Mouse (Mus musculus) lung, adult 2 months (tissue): ENCODE measurements around the gene Kifc5b. TPM values are rescaled to one million over a fixed set of nuclear protein-coding genes. Genes with fewer than 3 reads are reported as not detected.

Experiments
- DNase-seq: peaks from one replicate; pipeline ENCODE4 v3.0.0; 2022
- H3K4me1 ChIP-seq: fragments of 200-500 bp; 2 replicates; pipeline ENCODE4 v1.6.1; 2011; ENCODE audit warnings: low read length; ENCODE audit not compliant: control insufficient read depth, insufficient read depth
- H3K4me3 ChIP-seq: fragments of 200-500 bp; replicated peaks from 2 replicates; pipeline ENCODE3; 2011; ENCODE audit warnings: low read depth, mild to moderate bottlenecking, control low read depth, low read length; ENCODE audit errors: extremely low read depth
- CTCF ChIP-seq: fragments of 200-500 bp; IDR thresholded peaks from 2 replicates; pipeline ENCODE4 v1.5.1; 2011; ENCODE audit warnings: mild to moderate bottlenecking, low read length, control low read depth; ENCODE audit not compliant: insufficient read depth
- POLR2A ChIP-seq: fragments of 200-500 bp; IDR thresholded peaks from 2 replicates; pipeline ENCODE4 v1.6.1; 2011; ENCODE audit warnings: low read depth, mild to moderate bottlenecking, control low read depth, low read length, borderline replicate concordance; ENCODE audit errors: extremely low read depth
- WGBS: fragments of 180-500 bp; shearing (Covaris S2); methylation state at CpG from one replicate; pipeline ENCODE4 v1.1.7; 2018; 5-methylcytosine and 5-hydroxymethylcytosine counted together
- polyA plus RNA-seq: library from polyadenylated mRNA; depleted of rRNA; stranded (reverse); fragments of >200 nt; gene quantifications from 2 replicates; pipeline ENCODE4 v1.2.3, GENCODE M21; 2012; rRNA removed

Gene Kifc5b
- polyA plus RNA-seq, 1 experiment = 1.5 TPM

- no peak for DNase-seq
- TF ChIP-seq POLR2A = no peak
- no peak for TF ChIP-seq CTCF
- WGBS = 66% methylated on average over 2 of the region's 2 CpGs
- H3K4me3 ChIP-seq = no peak overlapping the region
- H3K4me1 ChIP-seq = no peaks in the 10 kb centered on the region; the same call in 1 of the 2 replicates
These were observed 62.5 kb downstream of the Kifc5b start for GRCm38 (mm10) chr17:26979426-26979825.

DNA sequence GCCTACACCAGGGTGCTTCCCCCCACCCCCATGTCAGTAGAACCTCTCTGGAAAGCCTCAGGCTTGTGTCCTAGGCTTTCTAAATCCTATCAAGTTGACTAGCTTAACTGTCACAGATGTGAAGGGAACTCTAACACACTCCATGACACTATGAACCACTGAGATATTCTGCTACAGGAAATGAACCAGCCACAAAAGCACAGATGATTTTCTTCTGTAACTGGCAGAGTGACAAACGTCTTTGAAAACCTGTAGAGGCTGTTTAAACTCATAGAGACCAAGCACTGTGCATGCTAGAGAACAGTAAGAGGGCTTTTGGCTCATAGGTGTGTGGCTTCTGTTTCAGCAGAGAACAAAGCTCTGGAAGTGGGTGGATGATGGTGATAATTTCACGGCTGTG is 64.2 kb downstream of the Kifc5b start:
- DNase-seq = no peak
- Histone ChIP-seq H3K4me1 (no peaks in the 10 kb centered on the region; the same call in 1 of the 2 replicates), H3K4me3 (no peak overlapping the region)
- TF ChIP-seq POLR2A (no peak), CTCF (no peak)
- WGBS = 44% methylated on average over 2 of the region's 2 CpGs

Other genes starting within 250 kb of the Kifc5b start
- gene Crebrf, start 201.4 kb upstream of the Kifc5b start, polyA plus RNA-seq = 5.7 and 10.5 TPM in 2 replicates
- 12.3 and 17.1 TPM in 2 replicates for gene Bnip1, start 136.0 kb upstream of the Kifc5b start, polyA plus RNA-seq
- gene Nkx2-5, start 72.1 kb upstream of the Kifc5b start, polyA plus RNA-seq = 1.8 and 2.4 TPM in 2 replicates
- 101 and 114 TPM in 2 replicates for gene Phf1, start 16.0 kb downstream of the Kifc5b start, polyA plus RNA-seq
- 129 and 145 TPM in 2 replicates for gene Cuta, start 22.5 kb downstream of the Kifc5b start, polyA plus RNA-seq
- 31.3 and 32.8 TPM in 2 replicates for gene Syngap1, start 24.2 kb downstream of the Kifc5b start, polyA plus RNA-seq
- gene Zbtb9, start 56.1 kb downstream of the Kifc5b start, polyA plus RNA-seq = 14.1 and 14.5 TPM in 2 replicates
- gene Bak1, start 111.9 kb downstream of the Kifc5b start, polyA plus RNA-seq = 48.2 and 55.8 TPM in 2 replicates
- 22.0 and 22.5 TPM in 2 replicates for gene Itpr3, start 140.2 kb downstream of the Kifc5b start, polyA plus RNA-seq
- gene Uqcc2, start 216.8 kb downstream of the Kifc5b start, polyA plus RNA-seq = 80.0 and 91.5 TPM in 2 replicates